Mouse (Mus musculus) heart, embryonic 16.5 days (tissue): ENCODE measurements around the gene Trim31. TPM values are rescaled to one million over a fixed set of nuclear protein-coding genes. Genes with fewer than 3 reads are reported as not detected.

Experiments used
- ATAC-seq: fragments of 200-750 bp; cut with Nextera tagmentation; replicated peaks from 2 replicates; pipeline ENCODE4 v1.8.0; 2017; ENCODE audit warnings: moderate number of reproducible peaks; ENCODE audit not compliant: insufficient read depth, low FRiP score; ENCODE audit errors: extremely low read depth
- H3K27ac ChIP-seq: fragments of 300-500 bp; sonication (generic); 2 replicates; pipeline ENCODE4 v1.5.1; 2014; ENCODE audit warnings: mild to moderate bottlenecking, low read length, control low read depth, moderate library complexity
- H3K27me3 ChIP-seq: fragments of 300-500 bp; sonication (generic); 2 replicates; pipeline ENCODE4 v1.6.1; 2014; ENCODE audit warnings: low read length, mixed read lengths; ENCODE audit not compliant: control insufficient read depth, insufficient read depth
- H3K36me3 ChIP-seq: fragments of 300-500 bp; sonication (generic); 2 replicates; pipeline ENCODE4 v1.6.1; 2014; ENCODE audit not compliant: control insufficient read depth, insufficient read depth
- H3K4me1 ChIP-seq: fragments of 300-500 bp; sonication (generic); 2 replicates; pipeline ENCODE4 v1.6.1; 2014; ENCODE audit warnings: low read length, mixed read lengths; ENCODE audit not compliant: control insufficient read depth, insufficient read depth
- H3K4me2 ChIP-seq: fragments of 300-500 bp; sonication (generic); 2 replicates; pipeline ENCODE4 v1.6.1; 2014; ENCODE audit warnings: low read depth, mild to moderate bottlenecking, control low read depth, low read length
- H3K4me3 ChIP-seq: fragments of 300-500 bp; sonication (generic); 2 replicates; pipeline ENCODE4 v1.5.1; 2014; ENCODE audit warnings: mild to moderate bottlenecking, control low read depth, low read length
- H3K9ac ChIP-seq: fragments of 300-500 bp; sonication (generic); 2 replicates; pipeline ENCODE4 v1.6.1; 2014; ENCODE audit warnings: low read length, control low read depth
- H3K9me3 ChIP-seq: fragments of 300-500 bp; sonication (generic); replicated peaks from 2 replicates; pipeline ENCODE4 v1.6.1; 2016; ENCODE audit warnings: low read length; ENCODE audit not compliant: control insufficient read depth
- WGBS: fragments of 180-500 bp; shearing (Covaris S2); extraction: QIAGEN DNeasy Blood & Tissue Kit; methylation state at CpG from one replicate; pipeline ENCODE4 v1.1.7; 2014; 5-methylcytosine and 5-hydroxymethylcytosine counted together
- polyA plus RNA-seq: library from polyadenylated mRNA; unstranded; fragments of >200 nt; fragmentation: Nextera tagmentation; extraction: Ambion mirVana; gene quantifications from 2 replicates; pipeline ENCODE4 v1.2.1, GENCODE M21; 2015

Gene Trim31
- polyA plus RNA-seq, 1 experiment from 2014 or later, result 0.13 TPM

DNA sequence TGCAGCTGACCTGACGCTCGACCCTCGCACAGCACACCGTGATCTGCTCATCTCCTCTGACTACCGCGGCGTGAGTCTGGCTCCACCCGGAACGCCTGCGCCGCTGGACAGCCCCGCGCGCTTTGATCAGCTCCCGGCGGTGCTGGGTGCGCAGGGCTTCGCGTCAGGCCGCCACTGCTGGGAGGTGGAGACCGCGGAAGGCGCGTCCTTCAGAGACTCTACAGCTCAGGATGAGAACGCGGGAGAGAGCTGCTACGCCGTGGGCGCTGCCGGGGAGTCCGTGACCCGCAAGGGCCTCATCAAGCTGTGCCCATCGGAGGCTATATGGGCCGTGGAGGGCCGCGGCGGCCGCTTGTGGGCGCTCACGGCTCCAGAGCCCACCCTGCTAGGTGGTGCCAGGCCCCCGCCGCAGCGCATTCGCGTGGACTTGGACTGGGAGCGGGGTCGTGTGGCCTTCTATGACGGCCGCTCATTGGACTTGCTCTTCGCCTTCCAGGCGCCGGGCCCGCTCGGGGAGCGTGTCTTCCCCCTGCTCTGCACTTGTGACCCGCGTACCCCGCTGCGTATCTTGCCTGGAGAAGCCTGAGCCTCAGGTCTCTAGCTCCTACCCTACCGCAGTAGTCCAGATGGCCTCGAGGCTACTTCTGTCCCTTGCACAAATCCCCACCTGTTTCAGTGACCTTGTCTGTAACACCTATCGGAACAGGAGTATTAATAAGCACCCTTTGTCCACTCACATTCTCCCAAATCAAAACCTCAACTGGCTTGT, 49.3 kb downstream of the Trim31 start:
- Histone ChIP-seq H3K27ac (no peak overlapping the region), H3K4me2 (peak overlapping the region; percentile 97), H3K27me3 (peaks cover 42% of the 10 kb centered on the region), H3K4me3 (peak overlapping the region; percentile 64), H3K9me3 (no peaks in the 10 kb centered on the region), H3K4me1 (peaks cover 15% of the 10 kb centered on the region), H3K36me3 (peaks cover 8% of the 10 kb centered on the region), H3K9ac (peak overlapping the region; percentile 80)
- under 1% methylated on average over 62 of the region's 62 CpGs for WGBS
- no peak; the same call in 1 of the 2 replicates for ATAC-seq

- no peak for ATAC-seq
- Histone ChIP-seq H3K27me3 (peaks cover 31% of the 10 kb centered on the region), H3K9ac (no peak overlapping the region)
Measured at GRCm38 (mm10) chr17:36948286-36948685, 50.4 kb downstream of the Trim31 start.

GRCm38 (mm10) chr17:36949265-36949664, 51.3 kb downstream of the Trim31 start:
- Histone ChIP-seq H3K9ac (no peak overlapping the region), H3K4me3 (no peak overlapping the region), H3K27me3 (peaks cover 21% of the 10 kb centered on the region), H3K4me2 (no peak overlapping the region), H3K27ac (no peak overlapping the region), H3K36me3 (peaks cover 10% of the 10 kb centered on the region), H3K4me1 (peaks cover 4% of the 10 kb centered on the region), H3K9me3 (no peaks in the 10 kb centered on the region)
- WGBS, result 87% methylated on average over 8 of the region's 8 CpGs
- ATAC-seq, result no peak

More at GRCm38 (mm10) chr17:36948286-36948685, 50.4 kb downstream of the Trim31 start:
- peaks cover 8% of the 10 kb centered on the region for H3K36me3 ChIP-seq
- no peak overlapping the region for H3K4me2 ChIP-seq
- no peaks in the 10 kb centered on the region for H3K9me3 ChIP-seq
- peaks cover 5% of the 10 kb centered on the region for H3K4me1 ChIP-seq
- no peak overlapping the region for H3K27ac ChIP-seq
- no peak overlapping the region for H3K4me3 ChIP-seq
- 100% methylated on average over 1 of the region's 1 CpGs for WGBS

DNA sequence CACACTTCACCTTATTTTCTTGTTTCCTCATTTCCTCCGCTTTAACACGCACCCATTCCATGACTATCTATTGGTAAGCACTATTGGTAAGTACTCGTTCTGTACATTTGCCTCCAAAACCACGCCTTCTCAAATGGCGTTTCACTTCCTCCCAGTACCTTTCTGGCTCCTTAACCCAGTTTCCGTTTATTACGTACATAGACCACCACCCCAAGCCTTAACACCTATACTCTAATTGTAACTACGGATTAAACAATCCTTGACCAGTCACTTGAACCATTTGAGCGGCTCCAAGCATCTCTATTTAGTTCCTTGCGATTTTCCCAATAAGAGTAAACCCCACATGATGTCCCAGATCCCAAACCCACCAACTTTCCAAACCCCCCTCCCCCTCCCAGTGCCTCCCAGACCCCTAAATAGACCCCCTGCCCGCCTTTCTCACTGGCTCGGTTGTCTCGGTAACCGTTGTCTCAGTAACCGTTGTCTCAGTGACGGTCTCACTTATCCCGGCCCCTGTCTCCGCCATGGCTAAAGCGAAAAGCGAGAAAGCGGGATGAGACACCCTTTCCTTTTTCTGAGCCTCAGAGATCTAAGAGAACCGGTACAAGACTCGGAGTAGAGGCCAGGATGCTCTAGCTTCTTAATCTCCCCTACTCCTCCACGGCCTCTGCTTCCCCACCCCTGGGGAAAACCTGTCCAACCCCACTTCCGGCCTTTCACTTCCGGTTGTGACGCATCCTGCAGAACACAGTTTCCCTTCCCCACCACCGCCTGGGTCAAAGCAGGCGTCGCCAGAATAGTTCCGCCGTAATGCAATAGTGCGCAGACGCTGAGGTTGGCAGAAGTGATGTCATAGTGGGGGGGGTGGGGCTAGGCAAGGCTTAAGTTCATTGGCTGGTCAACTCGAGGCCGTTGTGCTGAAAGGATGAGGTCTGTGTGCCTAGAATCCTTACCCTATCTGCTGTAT, 53.3 kb downstream of the Trim31 start, which contains the start of gene Ppp1r11:
Gene Ppp1r11 (minus strand): TSS at position 761 of the 967 bp plus-strand sequence.
- Histone ChIP-seq H3K4me1 (peaks cover 4% of the 10 kb centered on the region), H3K4me2 (peak within 1 kb of the TSS; percentile 78), H3K4me3 (peak within 1 kb of the TSS; percentile 91), H3K27ac (peak within 1 kb of the TSS; percentile 76), H3K27me3 (peaks cover 2% of the 10 kb centered on the region), H3K36me3 (peaks cover 11% of the 10 kb centered on the region), H3K9me3 (no peaks in the 10 kb centered on the region), H3K9ac (peak within 1 kb of the TSS; percentile 85)
- ATAC-seq, result peak; percentile 97
- WGBS, result 2% methylated on average over 36 of the region's 36 CpGs

DNA sequence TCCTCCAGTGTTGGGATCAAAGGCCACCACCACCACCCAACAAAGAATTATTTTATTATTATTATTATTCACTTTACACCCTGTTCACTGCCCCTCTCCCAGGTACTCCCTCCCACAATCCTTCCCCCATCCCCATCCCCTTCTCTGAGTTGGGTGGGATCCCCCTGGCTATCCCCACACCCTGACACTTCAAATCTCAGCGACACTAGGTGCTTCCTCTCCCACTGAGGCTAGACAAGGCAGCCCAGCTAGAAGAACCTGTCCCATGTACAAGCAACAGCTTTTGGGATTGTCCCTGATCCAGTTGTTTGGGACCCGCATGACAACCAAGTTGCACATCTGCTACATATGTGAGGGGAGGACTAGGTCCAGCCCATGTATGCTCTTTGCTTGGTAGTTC, 54.7 kb downstream of the Trim31 start:
- Histone ChIP-seq H3K9me3 (no peaks in the 10 kb centered on the region), H3K36me3 (peaks cover 15% of the 10 kb centered on the region), H3K27ac (no peak overlapping the region), H3K4me1 (peaks cover 8% of the 10 kb centered on the region), H3K27me3 (no peaks in the 10 kb centered on the region), H3K4me3 (no peak overlapping the region), H3K4me2 (no peak overlapping the region), H3K9ac (no peak overlapping the region)
- ATAC-seq, result no peak
- WGBS, result 86% methylated on average over 2 of the region's 2 CpGs

DNA sequence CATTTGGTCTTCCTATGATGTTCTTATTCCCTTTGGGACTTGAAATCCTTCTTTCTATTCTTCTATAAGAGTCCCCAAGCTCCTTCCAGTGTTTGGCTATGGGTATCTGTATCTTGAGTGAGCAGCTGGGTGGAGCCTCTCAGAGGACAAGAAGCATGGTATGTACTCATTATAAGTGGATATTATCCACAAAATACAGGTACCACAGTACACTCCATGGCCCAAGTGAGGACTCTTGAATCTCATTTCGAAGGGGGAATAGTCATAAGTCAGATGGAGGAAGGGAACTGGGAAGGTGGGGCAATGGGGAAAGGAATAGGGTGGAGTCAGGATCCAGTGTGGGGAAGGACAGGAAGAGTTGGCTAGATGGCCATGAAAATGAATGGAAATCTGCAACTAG, 55.1 kb downstream of the Trim31 start:
- ATAC-seq, result no peak
- no peak overlapping the region for H3K4me2 ChIP-seq

GRCm38 (mm10) chr17:36957999-36958743, 60.3 kb downstream of the Trim31 start, which contains the start of the genes Znrd1 and Znrd1as:
TSS of gene Znrd1 (minus strand) at chr17:36958559.
TSS of gene Znrd1as (plus strand) at chr17:36958592.
- no peaks in the 10 kb centered on the region for H3K9me3 ChIP-seq
- H3K27ac ChIP-seq, result peak within 1 kb of the TSS; percentile 91
- peaks cover 6% of the 10 kb centered on the region for H3K36me3 ChIP-seq
- peak within 1 kb of the TSS; percentile 87 for H3K4me2 ChIP-seq
- peak; percentile 96 for ATAC-seq
- no peaks in the 10 kb centered on the region for H3K27me3 ChIP-seq
- under 1% methylated on average over 46 of the region's 46 CpGs for WGBS
- peak within 1 kb of the TSS; percentile 89 for H3K9ac ChIP-seq
- peak within 1 kb of the TSS; percentile 85 for H3K4me3 ChIP-seq
- peaks cover 10% of the 10 kb centered on the region for H3K4me1 ChIP-seq

More for the DNA sequence above, 55.1 kb downstream of the Trim31 start:
- no peaks in the 10 kb centered on the region for H3K9me3 ChIP-seq
- H3K27me3 ChIP-seq, result no peaks in the 10 kb centered on the region
- no peak overlapping the region for H3K9ac ChIP-seq
- H3K36me3 ChIP-seq, result peaks cover 15% of the 10 kb centered on the region
- no peak overlapping the region for H3K4me3 ChIP-seq
- H3K27ac ChIP-seq, result no peak overlapping the region
- WGBS, result 81% methylated on average over 1 of the region's 1 CpGs
- H3K4me1 ChIP-seq, result peaks cover 9% of the 10 kb centered on the region

DNA sequence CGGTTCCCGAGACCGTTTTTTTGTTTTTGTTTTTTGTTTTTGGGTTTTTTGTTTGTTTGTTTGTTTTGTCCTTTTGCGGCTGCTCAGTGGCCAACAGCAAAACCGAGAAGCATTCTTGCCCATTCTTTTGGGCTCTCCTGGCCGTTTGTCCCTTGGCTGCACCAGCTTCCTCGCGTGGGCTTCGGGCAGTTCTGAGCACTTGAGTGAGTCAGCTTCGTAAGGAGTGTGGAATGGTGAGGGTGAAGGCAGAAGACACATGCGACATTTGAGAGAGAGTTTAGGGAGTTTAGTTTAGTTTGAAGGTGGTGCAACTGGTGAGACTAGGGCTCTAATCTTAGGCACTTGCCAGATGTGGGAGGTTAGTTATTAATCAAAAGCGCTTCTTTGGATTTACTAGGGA, 61.0 kb downstream of the Trim31 start:
- ATAC-seq, result no peak
- Histone ChIP-seq H3K4me3 (peak overlapping the region; percentile 85), H3K27me3 (no peaks in the 10 kb centered on the region), H3K4me2 (peak overlapping the region; percentile 87), H3K4me1 (peaks cover 10% of the 10 kb centered on the region), H3K9ac (peak overlapping the region; percentile 88), H3K9me3 (no peaks in the 10 kb centered on the region), H3K36me3 (peaks cover 6% of the 10 kb centered on the region), H3K27ac (peak overlapping the region; percentile 76)
- 7% methylated on average over 12 of the region's 12 CpGs for WGBS
